Mouse (Mus musculus) testis, adult 2 months (tissue): ENCODE results near the gene Egfl8.

Source experiments
- CTCF ChIP-seq: fragments of 200-500 bp; IDR thresholded peaks from 2 replicates; pipeline ENCODE4 v1.5.1; 2012; ENCODE audit warnings: low read depth, mild to moderate bottlenecking, inconsistent platforms, low read length, moderate library complexity; ENCODE audit not compliant: control insufficient read depth, insufficient read depth, insufficient replicate concordance
- POLR2A ChIP-seq: fragments of 200-500 bp; IDR thresholded peaks from 2 replicates; pipeline ENCODE4 v1.6.1; 2012; ENCODE audit warnings: low read depth, mild to moderate bottlenecking, inconsistent platforms, low read length, moderate library complexity; ENCODE audit not compliant: control insufficient read depth

- TF ChIP-seq CTCF (peak; percentile 46; the same call in 1 of the 2 replicates), POLR2A (no peak)
Measured at GRCm38 (mm10) chr17:34653746-34654285, 38.0 kb upstream of the Egfl8 start.
